Mouse (Mus musculus) megakaryocyte progenitor cell, adult 5-6 weeks (primary cell): Measurements from ENCODE around the gene Lax1. TPM values are rescaled to one million over a fixed set of nuclear protein-coding genes. Genes with fewer than 3 reads are reported as not detected.
"Not testable (repeated sequence)": the region's sequence is repeated elsewhere in the genome, so short reads cannot be mapped to it uniquely, and the experiment has no call there.

Source experiments
- ATAC-seq: replicated peaks from 2 replicates; pipeline ENCODE4 v1.8.0; 2016; ENCODE audit warnings: mild to moderate bottlenecking, moderate TSS enrichment, inconsistent platforms; ENCODE audit not compliant: poor library complexity
- total RNA-seq, 2 experiments: library from RNA; stranded (forward) in 1 of 2; stranded (reverse) in 1 of 2; fragments of 157-497, 149-512 nt in 1 of 2; fragments of 200-1000 nt in 1 of 2; gene quantifications; 2 replicates each; pipeline versions ENCODE4 v1.2.3 to v1.2.4; 2015 to 2017

Lax1 gene
- total RNA-seq (2015) (0.85 and 1.8 TPM in 2 replicates), total RNA-seq (2017) (0.75 and 2.6 TPM in 2 replicates)

DNA sequence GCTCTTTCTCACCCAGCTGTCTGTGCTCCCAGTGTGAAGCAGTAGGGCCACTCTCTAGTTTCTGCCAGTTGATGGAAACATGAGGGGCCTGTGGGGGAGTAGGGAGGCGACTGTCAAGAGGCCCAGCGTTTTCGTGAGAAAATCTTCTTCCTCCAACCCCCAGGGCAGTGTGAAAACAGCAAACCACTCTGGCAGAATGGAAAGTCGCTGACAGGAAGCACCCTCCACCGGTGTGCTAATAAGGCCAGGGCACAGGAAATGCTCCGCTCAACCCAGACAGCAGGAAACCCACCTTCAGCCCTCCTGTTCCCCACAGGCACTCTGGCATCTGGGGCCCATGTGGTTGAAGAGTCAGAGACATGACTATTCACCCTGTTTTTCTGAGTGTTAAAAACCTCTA, at the start of gene Lax1:
Gene Lax1, minus strand, starts transcription at position 212 of the 400 bp plus-strand sequence.
- ATAC-seq, result peak; percentile 69

GRCm38 (mm10) chr1:133736664-133737063, 46.8 kb upstream of the Lax1 start:
- no peak for ATAC-seq

GRCm38 (mm10) chr1:133735995-133736652, 46.2 kb upstream of the Lax1 start:
- peak; percentile 92 for ATAC-seq

DNA sequence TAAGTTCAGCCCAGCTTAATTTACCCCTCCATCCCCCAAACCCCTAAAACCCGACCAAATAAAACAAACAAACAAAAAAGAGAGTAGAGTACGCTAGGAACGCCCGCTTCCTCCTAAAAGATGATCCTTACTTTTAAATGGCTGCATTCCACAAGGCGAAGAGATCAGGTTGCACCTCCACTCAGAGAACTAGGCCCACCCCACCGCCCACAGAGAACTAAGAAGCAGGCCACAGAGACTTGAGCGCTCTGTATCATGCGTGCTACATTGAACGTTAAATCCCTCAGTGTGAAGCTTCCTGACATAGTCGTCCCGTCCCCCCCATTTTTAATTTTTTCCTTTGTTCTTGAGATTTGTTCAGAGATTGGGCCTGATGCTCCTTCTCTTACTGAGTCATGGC, 42.9 kb upstream of the Lax1 start:
- ATAC-seq, result no peak

GRCm38 (mm10) chr1:133728339-133728738, 38.4 kb upstream of the Lax1 start:
- peak; percentile 79 for ATAC-seq

DNA sequence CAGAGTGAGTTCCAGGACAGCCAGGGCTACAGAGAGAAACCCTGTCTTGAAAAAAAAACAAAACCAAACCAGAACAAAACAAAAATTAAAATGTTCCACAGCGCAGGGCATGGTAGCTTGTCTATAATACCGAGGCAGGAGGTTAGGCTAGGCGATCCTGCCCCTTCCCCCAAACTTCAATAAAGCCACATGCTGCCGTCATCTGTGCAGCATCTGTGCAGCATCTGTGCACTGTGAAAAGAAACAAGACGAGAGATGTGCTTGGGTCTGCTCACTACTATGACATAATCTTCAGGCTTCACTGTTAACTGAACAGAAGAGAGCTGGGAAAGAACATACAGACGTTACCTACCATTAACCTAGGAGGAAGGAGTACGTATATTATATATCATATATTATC, 30.4 kb upstream of the Lax1 start:
- ATAC-seq, result no peak

GRCm38 (mm10) chr1:133718786-133719185, 28.9 kb upstream of the Lax1 start:
- no peak for ATAC-seq

DNA sequence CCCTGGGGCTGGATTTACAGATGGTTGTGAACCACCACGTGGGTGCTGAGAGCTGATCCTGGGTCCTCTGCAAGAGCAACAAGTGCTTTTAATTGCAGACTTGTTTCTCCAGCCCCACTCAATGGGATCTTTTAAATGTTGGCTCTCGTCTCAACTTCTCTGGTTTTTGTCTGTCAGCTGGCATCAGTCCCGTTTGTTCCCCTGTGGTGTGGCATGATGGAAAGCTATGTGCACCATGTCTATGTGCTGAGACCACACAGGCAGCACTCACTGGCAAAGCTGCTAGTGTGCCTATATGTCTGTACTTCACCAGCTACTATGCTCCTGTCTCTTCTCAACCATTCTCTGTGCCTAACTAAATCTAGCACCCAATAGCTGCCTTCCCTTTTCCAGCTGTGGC, 28.4 kb upstream of the Lax1 start:
- ATAC-seq, result no peak

DNA sequence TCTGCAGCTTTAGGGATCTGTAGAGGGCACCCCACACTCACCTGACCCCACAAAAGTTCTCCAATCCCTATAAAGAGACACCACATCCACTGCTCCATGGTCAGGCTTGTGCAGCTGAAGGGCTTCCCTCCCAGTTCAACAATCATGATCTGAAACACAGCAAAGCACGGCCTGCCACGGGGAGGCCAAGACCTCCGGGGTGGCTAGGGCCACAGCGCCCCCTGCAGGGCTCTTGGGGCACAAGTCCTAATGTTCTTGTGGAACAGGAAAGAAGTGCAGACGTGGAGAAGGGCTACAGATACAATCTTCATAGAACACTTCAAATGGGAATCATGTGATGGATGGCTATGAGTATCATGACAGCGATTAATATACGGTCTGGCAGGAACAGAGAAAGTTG, 26.6 kb upstream of the Lax1 start:
- ATAC-seq, result peak; percentile 92

DNA sequence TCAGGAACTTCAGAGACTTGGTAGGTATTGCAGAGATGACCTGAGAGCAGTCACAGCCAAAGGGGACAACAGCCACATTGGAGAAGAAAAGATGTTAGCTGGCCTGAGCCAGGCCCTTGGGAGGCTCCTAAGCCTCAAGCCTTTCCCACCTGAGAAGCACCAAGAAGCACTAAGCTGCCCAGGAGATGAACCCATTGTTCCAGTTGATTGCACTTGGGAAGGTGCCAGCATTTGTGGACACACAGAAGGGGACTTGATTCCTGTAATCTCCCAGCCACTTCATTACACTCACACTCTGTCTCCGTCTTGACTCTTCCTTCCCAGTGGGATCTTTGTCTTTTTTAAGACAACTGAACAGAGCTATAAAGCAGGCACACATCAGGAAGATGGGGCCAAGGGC, 25.3 kb upstream of the Lax1 start:
- ATAC-seq, result no peak

DNA sequence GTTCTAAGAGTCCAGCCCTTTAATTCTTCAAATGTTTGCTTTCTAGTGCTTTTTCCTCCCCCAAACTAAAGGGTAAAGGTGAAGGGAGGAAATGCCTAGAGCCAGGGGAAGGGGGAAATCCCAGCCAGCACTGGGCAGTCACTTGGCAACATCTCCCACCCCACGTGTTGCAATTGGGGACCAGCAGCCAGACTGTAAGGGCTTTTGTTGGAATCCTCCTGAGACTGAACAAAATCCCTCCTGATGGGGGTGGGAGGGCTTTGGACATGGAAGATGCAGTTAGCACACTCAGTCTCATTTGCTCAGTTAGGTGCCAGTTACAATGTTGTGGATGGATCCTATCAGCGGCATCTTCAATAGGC, 23.1 kb upstream of the Lax1 start:
- no peak for ATAC-seq

DNA sequence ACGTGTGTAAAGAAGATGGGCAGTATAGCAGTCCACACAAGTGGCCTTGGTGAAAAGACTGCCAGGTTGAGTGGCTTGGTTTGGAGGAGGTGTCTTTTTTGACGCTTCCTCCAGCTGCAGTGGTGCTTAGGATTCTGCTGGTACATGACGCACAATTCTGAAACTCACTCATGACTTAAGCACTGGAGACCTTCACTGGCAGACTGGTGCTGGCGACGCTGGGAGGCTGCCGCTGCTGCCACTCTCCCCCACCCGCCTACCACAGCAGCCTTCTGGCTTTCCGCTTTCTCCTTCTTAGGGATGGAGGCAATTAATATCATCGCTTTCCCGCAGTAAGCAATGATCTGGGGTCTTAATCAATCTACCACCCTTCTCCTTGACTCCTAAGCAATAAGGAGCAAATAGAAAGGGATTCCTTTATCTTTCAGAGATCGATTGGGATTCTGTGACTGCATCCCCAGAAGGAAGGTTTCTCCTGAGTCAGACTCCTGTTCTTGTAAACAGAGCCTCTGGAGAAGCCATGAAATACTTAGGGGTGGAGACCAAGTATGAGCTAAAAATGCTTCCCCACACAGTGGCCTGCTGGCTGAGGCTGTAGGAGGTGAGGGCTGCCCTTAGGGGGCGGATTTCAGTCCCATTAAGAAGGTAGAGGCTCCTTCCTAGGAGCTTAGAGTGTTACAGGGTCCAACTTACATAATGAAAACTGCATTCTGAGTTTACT, 22.5 kb upstream of the Lax1 start:
- ATAC-seq, result no peak

GRCm38 (mm10) chr1:133711376-133711775, 21.5 kb upstream of the Lax1 start:
- no peak for ATAC-seq

DNA sequence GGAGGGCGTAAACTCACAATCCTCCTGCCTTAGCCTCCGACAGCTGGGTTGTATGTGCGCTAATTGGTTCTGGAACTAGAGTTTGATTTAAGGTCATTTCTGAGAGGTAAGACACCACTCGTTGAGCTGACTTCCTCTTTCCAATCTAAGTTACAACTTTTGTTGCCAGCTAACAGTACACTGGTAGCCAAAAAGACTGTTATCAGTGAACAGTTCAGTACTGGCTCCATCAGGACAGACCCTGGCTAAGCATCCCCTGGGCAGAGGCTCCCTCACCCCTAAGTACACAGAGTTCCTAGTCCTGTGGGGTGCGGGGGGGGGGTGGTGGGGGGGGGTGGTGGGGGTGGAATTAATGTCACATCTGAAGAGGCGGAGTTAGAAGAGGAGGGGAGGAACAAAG, 21.0 kb upstream of the Lax1 start:
- ATAC-seq, result no peak

DNA sequence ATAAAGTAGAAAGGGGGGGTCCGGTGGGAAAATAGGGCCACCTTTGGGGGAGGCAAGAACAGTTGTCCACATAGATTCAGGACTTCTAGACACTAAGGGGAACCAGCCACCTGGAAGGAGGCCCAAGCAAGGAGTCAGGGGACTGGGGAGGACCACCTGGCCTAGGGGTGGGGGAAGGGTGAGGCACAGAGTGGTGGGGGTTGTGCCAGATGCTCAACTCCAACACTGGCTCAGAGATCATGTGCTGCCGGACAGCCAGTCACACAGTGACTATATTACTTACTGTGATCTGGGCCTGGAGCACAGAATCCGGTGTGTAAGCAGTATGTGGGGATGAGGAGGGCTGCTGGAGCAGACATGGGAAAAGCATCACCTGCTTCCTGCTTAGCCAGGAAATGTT, 19.4 kb upstream of the Lax1 start:
- ATAC-seq, result no peak

GRCm38 (mm10) chr1:133701824-133702223, 11.9 kb upstream of the Lax1 start:
- ATAC-seq, result not testable (repeated sequence)

- ATAC-seq, result no peak
These were observed 8.2 kb upstream of the Lax1 start for GRCm38 (mm10) chr1:133697935-133698620.

- ATAC-seq, result no peak
These were observed 6.0 kb upstream of the Lax1 start for GRCm38 (mm10) chr1:133695901-133696300.

GRCm38 (mm10) chr1:133694876-133695275, 5.0 kb upstream of the Lax1 start:
- ATAC-seq, result peak; percentile 77

GRCm38 (mm10) chr1:133694301-133694700, 4.4 kb upstream of the Lax1 start:
- no peak for ATAC-seq

GRCm38 (mm10) chr1:133693536-133694114, 3.7 kb upstream of the Lax1 start:
- no peak for ATAC-seq

DNA sequence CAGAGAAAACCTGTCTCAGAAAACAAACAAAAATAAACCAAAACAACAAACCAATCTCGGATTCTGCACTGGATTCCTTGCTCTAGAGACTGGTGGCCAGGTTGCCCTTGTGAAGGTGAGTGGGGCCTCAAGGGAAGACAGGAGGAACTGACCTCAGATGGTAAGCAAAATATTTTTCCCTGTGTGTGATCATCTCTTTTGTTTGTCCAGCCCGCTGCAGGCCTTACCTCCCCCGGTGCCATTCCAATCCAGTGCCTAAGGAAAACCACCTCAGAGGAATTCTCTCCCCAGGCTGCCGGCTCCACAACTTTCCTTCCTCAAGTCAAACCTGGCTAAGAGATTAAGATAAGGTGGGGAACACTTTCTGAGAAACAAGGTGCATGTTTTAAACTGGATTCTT, 2.3 kb upstream of the Lax1 start:
- no peak for ATAC-seq
